Mouse (Mus musculus) megakaryocyte, embryonic 14.5 days (primary cell): ENCODE measurements around the gene Sh3pxd2a. TPM values are rescaled to one million over a fixed set of nuclear protein-coding genes. Genes with fewer than 3 reads are reported as not detected.

Source experiments
- H3K27me3 ChIP-seq: replicated peaks from 2 replicates; pipeline ENCODE3; 2012; ENCODE audit warnings: inconsistent platforms
- H3K36me3 ChIP-seq: replicated peaks from 2 replicates; pipeline ENCODE3; 2012; ENCODE audit warnings: low read length, inconsistent platforms, mixed read lengths
- H3K4me1 ChIP-seq: 2 replicates; pipeline ENCODE4 v1.6.1; 2012; ENCODE audit warnings: inconsistent platforms
- H3K4me3 ChIP-seq: replicated peaks from 2 replicates; pipeline ENCODE3; 2012; ENCODE audit warnings: moderate library complexity, mild to moderate bottlenecking, inconsistent platforms
- H3K9me3 ChIP-seq: 2 replicates; pipeline ENCODE4 v1.6.1; 2012; ENCODE audit warnings: inconsistent platforms
- FLI1 ChIP-seq: IDR thresholded peaks from 2 replicates; pipeline ENCODE4 v1.6.1; 2012; ENCODE audit warnings: low read length, inconsistent platforms, mixed read lengths
- GATA1 ChIP-seq: IDR thresholded peaks from 3 replicates; pipeline ENCODE4 v1.6.1; 2012; ENCODE audit warnings: mixed read lengths, low read length, inconsistent platforms, borderline replicate concordance
- polyA plus RNA-seq: library from polyadenylated mRNA; stranded (reverse); fragments of >175 nt; gene quantifications from 2 replicates; pipeline ENCODE4 v1.2.3, GENCODE M21; 2012; ENCODE audit warnings: low replicate concordance; ENCODE audit not compliant: insufficient read depth

The Sh3pxd2a gene
- polyA plus RNA-seq, 1 experiment = 0.21 TPM

DNA sequence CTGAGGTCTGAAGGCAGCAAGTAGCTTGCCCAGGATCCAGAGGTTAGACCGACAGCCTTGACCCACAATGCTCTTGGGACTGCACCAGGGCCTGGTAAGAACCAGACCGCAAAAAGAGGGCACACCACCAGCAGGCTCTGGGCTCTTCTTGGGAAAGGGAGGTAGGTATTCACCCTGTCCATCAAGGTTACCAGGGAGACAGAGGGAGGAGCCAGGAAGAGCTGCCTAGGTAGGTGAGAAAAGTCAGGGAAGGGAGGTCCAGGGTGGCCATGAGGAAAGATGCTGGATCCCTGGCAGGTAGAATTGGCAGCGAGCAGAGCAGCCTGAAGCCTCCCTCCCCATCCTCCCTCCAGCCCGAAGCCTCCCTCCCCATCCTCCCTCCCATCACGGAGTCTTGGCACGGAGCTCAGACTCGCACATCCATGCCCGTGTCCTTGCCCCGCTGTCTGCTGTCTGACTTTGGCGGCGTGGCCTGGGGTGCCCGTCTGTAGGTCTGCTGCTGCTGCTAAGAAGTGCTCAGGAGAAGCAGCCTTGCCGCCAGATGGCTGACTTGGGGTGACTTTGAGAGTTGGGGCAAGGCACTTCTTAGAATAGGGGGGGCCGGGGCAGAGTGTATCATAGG, 115.7 kb downstream of the Sh3pxd2a start:
- Histone ChIP-seq H3K4me1 (peaks cover 2% of the 10 kb centered on the region), H3K4me3 (no peak overlapping the region), H3K9me3 (peaks cover 11% of the 10 kb centered on the region; the same call in 1 of the 2 replicates), H3K36me3 (no peaks in the 10 kb centered on the region), H3K27me3 (peaks cover 62% of the 10 kb centered on the region)
- no peak for TF ChIP-seq GATA1
- no peak for TF ChIP-seq FLI1

DNA sequence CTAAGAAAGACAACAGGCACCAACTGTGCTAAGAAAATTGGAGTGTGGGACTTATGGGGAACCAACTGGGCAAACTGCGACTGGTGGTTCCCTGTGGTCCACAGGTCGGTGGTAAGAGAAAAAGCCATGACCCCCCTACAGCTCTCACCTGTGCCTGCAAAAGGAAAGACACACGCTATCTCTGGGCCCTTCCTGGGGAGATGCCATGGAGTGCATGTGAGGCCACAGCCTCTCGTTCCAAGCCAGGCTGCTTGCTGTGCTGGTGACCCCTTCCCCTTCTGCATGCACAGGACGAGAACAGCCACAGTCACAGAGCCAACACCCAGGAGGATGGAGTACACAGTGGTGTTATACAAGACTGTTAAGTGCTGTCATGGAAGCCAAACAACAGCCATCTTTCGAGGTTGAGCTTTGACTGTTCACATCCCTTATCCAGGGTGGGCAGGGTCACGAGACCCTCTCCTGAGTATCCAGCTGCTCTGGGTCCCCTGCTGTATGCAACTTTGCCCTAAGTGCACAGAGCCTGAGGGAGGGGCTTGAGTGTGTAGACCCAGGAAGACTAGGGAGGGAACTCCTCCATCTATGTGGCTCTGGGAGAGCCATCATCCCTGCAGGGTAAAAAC, 117.1 kb downstream of the Sh3pxd2a start:
- TF ChIP-seq GATA1 = no peak
- TF ChIP-seq FLI1 = no peak
- Histone ChIP-seq H3K9me3 (peaks cover 11% of the 10 kb centered on the region; the same call in 1 of the 2 replicates), H3K27me3 (peaks cover 73% of the 10 kb centered on the region), H3K4me1 (peaks cover 10% of the 10 kb centered on the region), H3K36me3 (no peaks in the 10 kb centered on the region), H3K4me3 (no peak overlapping the region)

DNA sequence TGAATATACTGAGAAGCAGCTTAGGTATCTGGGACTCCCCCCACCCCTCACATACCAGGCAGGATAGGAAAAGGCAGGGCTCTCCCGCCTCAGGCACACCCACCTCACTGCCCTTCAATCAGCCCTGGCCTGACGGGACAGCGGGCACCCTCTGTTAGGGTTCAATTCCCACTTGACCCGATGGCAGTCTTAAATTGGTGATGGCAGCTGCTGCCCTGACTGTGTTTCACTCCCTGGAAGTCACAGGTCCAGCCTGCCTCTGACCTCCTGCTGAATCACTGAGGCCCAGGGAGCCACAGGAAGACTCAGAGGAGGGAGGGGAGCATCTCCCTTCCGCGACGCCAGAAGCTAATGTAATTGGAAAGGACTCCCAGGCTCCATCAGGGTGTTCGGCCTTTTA, 117.6 kb downstream of the Sh3pxd2a start:
- peaks cover 10% of the 10 kb centered on the region for H3K4me1 ChIP-seq
- H3K36me3 ChIP-seq = no peaks in the 10 kb centered on the region
- H3K9me3 ChIP-seq = peaks cover 11% of the 10 kb centered on the region; the same call in 1 of the 2 replicates
- no peak overlapping the region for H3K4me3 ChIP-seq
- H3K27me3 ChIP-seq = peaks cover 77% of the 10 kb centered on the region
- TF ChIP-seq FLI1 = no peak
- TF ChIP-seq GATA1 = no peak

DNA sequence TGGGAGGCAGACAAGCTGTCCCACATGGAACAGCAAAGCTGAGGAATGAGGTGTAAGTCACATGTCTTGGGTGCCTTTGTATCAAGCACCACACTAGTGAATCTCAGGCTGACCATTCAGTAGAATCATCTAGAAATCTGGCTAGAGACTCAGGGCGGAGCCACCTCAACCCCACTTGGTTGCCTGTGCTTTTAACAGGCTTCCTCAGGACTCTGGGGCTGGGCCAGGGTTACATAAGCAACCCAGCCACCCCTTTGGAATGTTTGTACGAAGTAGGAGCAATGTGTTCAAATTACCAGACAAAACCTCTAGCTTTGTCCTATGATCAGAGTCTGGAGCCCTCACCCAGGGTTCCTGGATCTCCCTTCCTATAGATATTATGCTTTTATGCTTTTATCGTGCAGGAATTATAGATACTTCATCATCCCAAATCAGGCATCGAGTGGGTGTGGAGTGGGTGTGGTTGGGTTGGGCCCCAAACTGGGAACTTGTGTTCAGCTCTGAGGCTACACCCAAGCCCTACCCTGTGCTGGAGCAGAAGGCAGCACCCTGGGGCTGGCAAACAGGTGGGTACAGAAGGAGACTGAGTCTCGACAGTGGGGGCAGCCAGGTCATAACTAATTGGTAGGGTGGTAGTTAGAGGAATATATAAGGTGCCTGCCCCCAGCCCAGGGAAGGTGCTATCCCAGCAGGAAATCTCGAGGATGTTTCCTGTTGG, 118.2 kb downstream of the Sh3pxd2a start:
- Histone ChIP-seq H3K27me3 (peaks cover 79% of the 10 kb centered on the region), H3K4me1 (peaks cover 10% of the 10 kb centered on the region), H3K9me3 (peaks cover 11% of the 10 kb centered on the region; the same call in 1 of the 2 replicates), H3K4me3 (no peak overlapping the region), H3K36me3 (no peaks in the 10 kb centered on the region)
- TF ChIP-seq GATA1 (no peak), FLI1 (no peak)

DNA sequence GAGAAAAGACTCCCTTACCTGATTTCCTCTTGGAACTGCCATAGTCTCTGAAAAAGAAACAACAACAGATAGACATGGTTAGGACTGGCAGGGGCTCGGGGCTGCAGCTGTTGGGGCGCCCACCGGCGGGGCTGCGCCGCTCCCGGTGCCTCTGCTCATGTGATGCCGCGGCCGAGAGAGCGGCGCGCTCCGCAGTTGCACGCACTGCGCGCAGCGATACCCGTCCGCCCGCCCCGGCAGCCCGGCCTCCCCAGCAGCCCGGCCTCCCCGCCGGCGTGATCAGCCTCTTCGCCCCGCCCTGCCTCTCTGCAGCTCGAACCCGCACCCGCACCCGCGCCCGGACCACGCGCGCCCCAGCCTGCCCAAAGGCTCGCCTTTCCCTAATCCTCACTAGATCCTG, 120.8 kb downstream of the Sh3pxd2a start:
- TF ChIP-seq GATA1 = no peak
- no peak for TF ChIP-seq FLI1
- Histone ChIP-seq H3K36me3 (no peaks in the 10 kb centered on the region), H3K9me3 (peaks cover 7% of the 10 kb centered on the region; the same call in 1 of the 2 replicates), H3K4me3 (peak overlapping the region; percentile 62), H3K27me3 (peaks cover 93% of the 10 kb centered on the region), H3K4me1 (peaks cover 22% of the 10 kb centered on the region)

DNA sequence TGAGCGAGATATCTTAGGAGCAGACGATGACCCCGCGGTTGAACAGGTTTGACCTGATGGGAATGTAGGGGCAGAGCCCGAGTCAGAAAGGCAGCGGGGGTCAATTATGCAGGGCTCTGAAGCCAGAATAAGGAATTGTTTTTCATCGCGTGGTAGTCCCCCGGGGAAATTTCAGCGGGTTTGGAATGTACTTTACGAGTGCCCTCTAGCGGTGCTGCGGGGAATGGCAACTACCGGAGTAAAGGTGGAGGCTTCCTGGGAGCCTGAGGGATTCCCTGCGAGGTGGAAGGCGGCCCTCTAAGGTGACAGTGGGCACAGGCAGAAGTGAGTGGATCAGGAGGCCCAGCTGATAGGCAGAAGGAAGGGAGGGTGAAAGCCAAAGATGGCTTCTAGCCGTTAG, 125.0 kb downstream of the Sh3pxd2a start:
- H3K27me3 ChIP-seq = peaks cover 72% of the 10 kb centered on the region
- H3K36me3 ChIP-seq = no peaks in the 10 kb centered on the region
- H3K4me3 ChIP-seq = peak overlapping the region; percentile 78
- TF ChIP-seq GATA1 (no peak), FLI1 (no peak)
- peaks cover 29% of the 10 kb centered on the region for H3K4me1 ChIP-seq
- no peaks in the 10 kb centered on the region for H3K9me3 ChIP-seq

DNA sequence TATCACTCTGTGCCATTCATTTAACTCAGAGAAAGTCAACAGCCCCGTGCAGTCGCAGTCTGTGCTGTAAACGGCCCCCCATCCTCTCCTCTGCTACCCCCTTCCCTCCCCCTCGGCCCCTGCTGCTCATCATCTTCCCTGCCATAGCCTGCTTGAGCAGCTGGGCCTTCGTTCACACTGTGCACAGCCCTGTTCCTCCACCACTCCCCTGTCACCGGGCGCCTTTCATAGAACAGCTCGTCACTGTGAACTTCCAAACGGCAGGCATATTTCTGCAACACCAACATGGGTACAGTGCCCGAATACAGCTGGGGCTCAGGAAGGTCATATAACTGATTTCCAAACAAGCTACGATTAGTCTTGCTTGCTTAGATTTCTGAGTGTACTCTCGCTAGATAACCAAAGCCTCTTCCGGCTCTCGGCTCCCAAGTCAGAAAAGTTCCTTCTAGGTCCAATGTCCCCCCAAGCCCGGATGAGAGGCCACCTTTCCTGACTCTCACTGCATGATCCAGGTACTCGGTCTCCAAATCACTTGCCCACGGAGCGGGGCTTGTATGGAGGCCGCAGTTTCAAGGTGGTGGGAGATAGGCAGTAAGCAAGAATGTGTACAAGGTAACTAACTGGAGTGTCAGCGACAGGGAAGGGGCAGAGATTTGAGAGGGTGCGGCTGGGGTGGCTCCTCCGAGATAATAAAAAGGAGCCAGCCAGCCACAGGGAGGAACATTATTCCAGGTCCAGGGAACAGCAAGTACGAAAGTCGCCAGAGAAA, 125.6 kb downstream of the Sh3pxd2a start:
- H3K4me3 ChIP-seq = peak overlapping the region; percentile 80
- TF ChIP-seq FLI1 = no peak
- no peak for TF ChIP-seq GATA1
- H3K9me3 ChIP-seq = no peaks in the 10 kb centered on the region
- H3K36me3 ChIP-seq = no peaks in the 10 kb centered on the region
- H3K4me1 ChIP-seq = peaks cover 27% of the 10 kb centered on the region
- H3K27me3 ChIP-seq = peaks cover 70% of the 10 kb centered on the region

DNA sequence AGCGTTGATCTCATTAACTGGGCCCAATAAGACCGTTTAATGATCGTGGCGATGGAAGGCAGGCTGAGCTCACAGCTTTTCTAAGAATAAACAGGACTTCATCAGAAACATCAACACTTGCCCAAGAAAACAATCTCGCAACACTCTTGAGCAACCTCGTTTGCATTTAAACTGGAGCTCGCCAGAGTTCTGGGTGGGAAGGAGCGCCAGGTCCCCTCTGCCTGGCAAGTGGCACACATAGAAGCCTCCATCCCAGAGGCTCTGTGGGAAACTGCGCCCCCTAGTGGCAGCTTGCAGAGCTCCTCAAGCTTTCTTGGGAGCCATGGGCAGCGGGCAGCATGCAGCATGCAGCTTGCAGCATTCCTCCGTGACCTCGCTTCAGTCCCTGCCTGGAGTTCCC, 126.5 kb downstream of the Sh3pxd2a start:
- Histone ChIP-seq H3K4me1 (peaks cover 19% of the 10 kb centered on the region), H3K9me3 (no peaks in the 10 kb centered on the region), H3K4me3 (peak overlapping the region; percentile 80), H3K36me3 (no peaks in the 10 kb centered on the region), H3K27me3 (peaks cover 64% of the 10 kb centered on the region)
- no peak for TF ChIP-seq FLI1
- TF ChIP-seq GATA1 = no peak

DNA sequence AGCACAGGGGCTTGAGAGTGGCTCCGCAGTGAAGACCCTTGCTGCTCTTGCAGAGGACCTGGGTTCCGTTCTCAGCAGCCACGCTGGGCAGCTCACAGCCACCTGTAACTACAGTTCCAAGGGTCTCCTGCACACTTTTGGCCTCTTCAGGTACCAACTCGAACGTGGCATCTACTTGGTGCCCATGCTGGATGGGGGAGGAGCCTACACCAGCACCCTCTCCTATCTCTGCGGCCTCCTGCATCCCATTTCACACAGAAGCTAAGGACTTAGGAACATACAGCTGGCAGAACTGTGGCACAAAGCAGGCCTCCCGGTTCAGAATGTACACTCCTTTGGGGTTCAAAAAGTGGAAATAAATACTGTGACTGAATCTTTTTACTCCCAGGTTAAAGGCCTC, 127.0 kb downstream of the Sh3pxd2a start:
- Histone ChIP-seq H3K27me3 (peaks cover 60% of the 10 kb centered on the region), H3K9me3 (no peaks in the 10 kb centered on the region), H3K4me3 (no peak overlapping the region), H3K4me1 (peaks cover 19% of the 10 kb centered on the region), H3K36me3 (no peaks in the 10 kb centered on the region)
- TF ChIP-seq GATA1 (no peak), FLI1 (no peak)

DNA sequence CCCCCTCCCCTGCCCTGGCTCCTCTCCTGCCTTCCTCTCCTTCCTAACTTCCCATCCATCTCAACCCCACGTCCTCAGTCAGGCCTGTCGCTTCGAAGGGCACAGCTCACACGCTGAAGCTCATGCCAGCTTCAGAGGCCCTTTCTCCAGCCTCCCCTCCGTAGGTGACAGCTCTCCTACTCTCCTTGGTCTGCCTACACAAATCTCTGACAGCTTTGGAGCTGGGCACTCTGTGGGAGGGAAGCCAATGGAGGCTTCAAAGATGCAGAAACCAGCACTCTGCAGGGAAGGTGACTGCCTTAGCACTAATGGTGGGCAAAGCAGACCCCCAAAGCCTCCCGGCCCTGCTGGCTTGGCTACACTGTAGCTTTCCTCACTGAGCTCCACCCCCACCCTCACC, 128.9 kb downstream of the Sh3pxd2a start:
- peaks cover 22% of the 10 kb centered on the region for H3K4me1 ChIP-seq
- no peak overlapping the region for H3K4me3 ChIP-seq
- no peaks in the 10 kb centered on the region for H3K36me3 ChIP-seq
- H3K27me3 ChIP-seq = peaks cover 52% of the 10 kb centered on the region
- H3K9me3 ChIP-seq = no peaks in the 10 kb centered on the region
- TF ChIP-seq GATA1 = no peak
- TF ChIP-seq FLI1 = no peak
